Mouse (Mus musculus) small intestine, adult 2 months (tissue): Measurements from ENCODE around the gene AF067063.

Source experiments
- CTCF ChIP-seq: fragments of 200-500 bp; IDR thresholded peaks from 2 replicates; pipeline ENCODE4 v1.5.1; 2012; ENCODE audit warnings: low read depth, mild to moderate bottlenecking, control low read depth, inconsistent platforms, low read length, moderate library complexity, mixed read lengths; ENCODE audit not compliant: insufficient replicate concordance, insufficient read length; ENCODE audit errors: extremely low read depth
- POLR2A ChIP-seq: fragments of 200-500 bp; IDR thresholded peaks from 2 replicates; pipeline ENCODE4 v1.6.1; 2012; ENCODE audit warnings: low read depth, mild to moderate bottlenecking, control low read depth, inconsistent platforms, low read length, moderate library complexity

GRCm38 (mm10) chr13:119791580-119792135 is 38.4 kb downstream of the AF067063 start:
- TF ChIP-seq POLR2A (no peak), CTCF (no peak)
